Mouse (Mus musculus) adrenal gland, adult 2 months (tissue): ENCODE data around the gene Foxg1. TPM values are rescaled to one million over a fixed set of nuclear protein-coding genes. Genes with fewer than 3 reads are reported as not detected.

Experiments used
- DNase-seq: peaks from one replicate; pipeline ENCODE4 v3.0.0; 2021
- long read RNA-seq: library from polyadenylated mRNA; stranded (forward); transcript quantifications from one replicate; pipeline ENCODE4 v2.0.0, GENCODE M21; 2021
- polyA plus RNA-seq: library from polyadenylated mRNA; depleted of rRNA; stranded (reverse); fragments of >200 nt; gene quantifications from 2 replicates; pipeline ENCODE4 v1.2.3, GENCODE M21; 2012; rRNA removed
- total RNA-seq, 2 experiments: library from RNA; stranded (reverse); gene quantifications; 2 replicates each; pipeline ENCODE4 v1.2.3; 2021

Foxg1 gene
- total RNA-seq (not detected), polyA plus RNA-seq (not detected in 2 replicates)
- long read RNA-seq: 0 reads

GRCm38 (mm10) chr12:49382565-49383520 is at the start of gene Foxg1:
TSS of gene Foxg1 (plus strand) at chr12:49382660.
- DNase-seq: no peak

GRCm38 (mm10) chr12:49349697-49350096 is 32.8 kb upstream of the Foxg1 start:
- no peak for DNase-seq

- no peak for DNase-seq
Measured at GRCm38 (mm10) chr12:49368931-49369330, 13.5 kb upstream of the Foxg1 start.

GRCm38 (mm10) chr12:49372170-49372569 is 10.3 kb upstream of the Foxg1 start:
- no peak for DNase-seq

GRCm38 (mm10) chr12:49373176-49373575 is 9.3 kb upstream of the Foxg1 start:
- no peak for DNase-seq

GRCm38 (mm10) chr12:49373821-49374605 is 8.4 kb upstream of the Foxg1 start:
- no peak for DNase-seq

- DNase-seq: no peak
Measured at GRCm38 (mm10) chr12:49374606-49374995, 7.9 kb upstream of the Foxg1 start.

- DNase-seq: no peak
Measured at GRCm38 (mm10) chr12:49375427-49376317, 6.8 kb upstream of the Foxg1 start.

GRCm38 (mm10) chr12:49376318-49376992 is 6.0 kb upstream of the Foxg1 start:
- no peak for DNase-seq

GRCm38 (mm10) chr12:49377281-49377970 is 5.0 kb upstream of the Foxg1 start:
- no peak for DNase-seq

GRCm38 (mm10) chr12:49378920-49379319 is 3.5 kb upstream of the Foxg1 start:
- DNase-seq: no peak

GRCm38 (mm10) chr12:49379446-49379845 is 3.0 kb upstream of the Foxg1 start:
- no peak for DNase-seq

- DNase-seq: no peak
Measured at GRCm38 (mm10) chr12:49380442-49380841, 2.0 kb upstream of the Foxg1 start.

GRCm38 (mm10) chr12:49381031-49381525 is 1.4 kb upstream of the Foxg1 start:
- DNase-seq: no peak

- no peak for DNase-seq
Measured at GRCm38 (mm10) chr12:49381721-49382365, 617 bp upstream of the Foxg1 start.

- no peak for DNase-seq
Measured at GRCm38 (mm10) chr12:49383521-49384133, 1.2 kb downstream of the Foxg1 start.

GRCm38 (mm10) chr12:49384295-49384875 is 1.9 kb downstream of the Foxg1 start:
- DNase-seq: no peak

- DNase-seq: no peak
Measured at GRCm38 (mm10) chr12:49384876-49385630, 2.6 kb downstream of the Foxg1 start, which contains the start of gene Gm43517. TSS of gene Gm43517 (plus strand) at chr12:49385174.
